Mouse (Mus musculus): Measurements from ENCODE around the gene Mycn. TPM values are rescaled to one million over a fixed set of nuclear protein-coding genes. Genes with fewer than 3 reads are reported as not detected.

Gene Mycn
- polyA plus RNA-seq, 1 experiment from 2014 or later = 47.8 TPM

DNA sequence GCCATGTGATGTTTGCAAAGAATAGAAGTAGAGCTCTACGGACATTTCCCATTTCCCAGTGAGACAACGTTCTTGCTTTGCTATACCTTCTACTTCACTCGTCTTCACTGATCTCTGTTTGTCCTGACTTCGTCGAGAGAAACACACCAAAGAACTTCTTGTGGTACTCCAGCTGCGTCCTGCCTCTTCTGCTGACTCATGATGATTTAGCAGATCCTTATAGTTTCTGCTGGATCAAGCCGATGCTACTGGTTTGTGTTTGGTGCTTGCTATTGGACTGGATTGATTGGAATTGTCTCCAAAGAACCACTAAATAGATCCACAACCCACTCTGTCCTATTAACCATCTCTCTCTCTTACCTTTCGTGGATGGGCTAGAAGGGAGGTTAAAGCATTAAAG, 47.7 kb downstream of the Mycn start:
- H3K27ac ChIP-seq = no peak overlapping the region
- no peak overlapping the region for H3K4me2 ChIP-seq (replicated peaks)
- 0 out of 2 replicates have a peak, but pooled peaks cover 4% of the 10 kb centered on the region for H3K4me1 ChIP-seq
- H3K9me3 ChIP-seq = no peaks in the 10 kb centered on the region
- no peaks in the 10 kb centered on the region for H3K36me3 ChIP-seq
- no peak for ATAC-seq (ENCODE audit: low FRiP score, low read depth)
- WGBS = 92% methylated on average over 8 of the region's 8 CpGs
- no peaks in the 10 kb centered on the region for H3K27me3 ChIP-seq
- no peak overlapping the region for H3K4me3 ChIP-seq
- no peak overlapping the region for H3K9ac ChIP-seq

- no peak for ATAC-seq (ENCODE audit: low FRiP score, low read depth)
- no peak overlapping the region for H3K9ac ChIP-seq
- H3K36me3 ChIP-seq = no peaks in the 10 kb centered on the region
- no peaks in the 10 kb centered on the region for H3K4me1 ChIP-seq
- no peaks in the 10 kb centered on the region for H3K27me3 ChIP-seq
- H3K4me2 ChIP-seq (replicated peaks) = no peak overlapping the region
- WGBS = 37% methylated on average over 15 of the region's 15 CpGs
- H3K27ac ChIP-seq = no peak overlapping the region
- no peak overlapping the region for H3K4me3 ChIP-seq
- no peaks in the 10 kb centered on the region for H3K9me3 ChIP-seq
Measured at GRCm38 (mm10) chr12:12886191-12886889, 55.4 kb downstream of the Mycn start.
